Mouse (Mus musculus) bone marrow, adult 2 months (tissue): Measurements from ENCODE around the gene Ttf2. TPM values are rescaled to one million over a fixed set of nuclear protein-coding genes. Genes with fewer than 3 reads are reported as not detected.

Source experiments
- H3K27ac ChIP-seq: fragments of 200-500 bp; 2 replicates; pipeline ENCODE4 v1.5.1; 2012; ENCODE audit warnings: low read depth, mild to moderate bottlenecking, control low read depth, inconsistent platforms, low read length; ENCODE audit not compliant: control insufficient read depth, poor library complexity, insufficient read depth
- H3K4me1 ChIP-seq: fragments of 200-500 bp; 2 replicates; pipeline ENCODE4 v1.6.1; 2011; ENCODE audit warnings: low read length; ENCODE audit not compliant: control insufficient read depth, insufficient read depth
- H3K4me3 ChIP-seq: fragments of 200-500 bp; replicated peaks from 2 replicates; pipeline ENCODE3; 2011; ENCODE audit warnings: mild to moderate bottlenecking, low read depth, low read length, control low read depth; ENCODE audit not compliant: control insufficient read depth
- CTCF ChIP-seq: fragments of 200-500 bp; IDR thresholded peaks from 2 replicates; pipeline ENCODE4 v1.5.1; 2011; ENCODE audit warnings: low read length, control low read depth; ENCODE audit not compliant: control insufficient read depth, insufficient read depth
- POLR2A ChIP-seq: fragments of 200-500 bp; IDR thresholded peaks from 2 replicates; pipeline ENCODE4 v1.6.1; 2011; ENCODE audit warnings: low read depth, mild to moderate bottlenecking, control low read depth, low read length, borderline replicate concordance; ENCODE audit not compliant: control insufficient read depth
- WGBS: fragments of 180-500 bp; shearing (Covaris S2); methylation state at CpG from one replicate; pipeline ENCODE4 v1.1.7; 2018; 5-methylcytosine and 5-hydroxymethylcytosine counted together
- polyA plus RNA-seq: library from polyadenylated mRNA; stranded (reverse); fragments of >200 nt; gene quantifications from 2 replicates; pipeline ENCODE4 v1.2.4, GENCODE M21; 2011; ENCODE audit warnings: low replicate concordance; ENCODE audit not compliant: missing spikeins, insufficient read depth, insufficient read length

Gene Ttf2
- polyA plus RNA-seq, 1 experiment: 14.0 TPM

- Histone ChIP-seq H3K4me3 (no peak overlapping the region), H3K27ac (no peak overlapping the region), H3K4me1 (peaks cover 2% of the 10 kb centered on the region; the same call in 1 of the 2 replicates)
- TF ChIP-seq CTCF (no peak), POLR2A (no peak)
- WGBS: 3% methylated on average over 7 of the region's 7 CpGs
Observed at GRCm38 (mm10) chr3:100916844-100917243, 52.6 kb downstream of the Ttf2 start.

DNA sequence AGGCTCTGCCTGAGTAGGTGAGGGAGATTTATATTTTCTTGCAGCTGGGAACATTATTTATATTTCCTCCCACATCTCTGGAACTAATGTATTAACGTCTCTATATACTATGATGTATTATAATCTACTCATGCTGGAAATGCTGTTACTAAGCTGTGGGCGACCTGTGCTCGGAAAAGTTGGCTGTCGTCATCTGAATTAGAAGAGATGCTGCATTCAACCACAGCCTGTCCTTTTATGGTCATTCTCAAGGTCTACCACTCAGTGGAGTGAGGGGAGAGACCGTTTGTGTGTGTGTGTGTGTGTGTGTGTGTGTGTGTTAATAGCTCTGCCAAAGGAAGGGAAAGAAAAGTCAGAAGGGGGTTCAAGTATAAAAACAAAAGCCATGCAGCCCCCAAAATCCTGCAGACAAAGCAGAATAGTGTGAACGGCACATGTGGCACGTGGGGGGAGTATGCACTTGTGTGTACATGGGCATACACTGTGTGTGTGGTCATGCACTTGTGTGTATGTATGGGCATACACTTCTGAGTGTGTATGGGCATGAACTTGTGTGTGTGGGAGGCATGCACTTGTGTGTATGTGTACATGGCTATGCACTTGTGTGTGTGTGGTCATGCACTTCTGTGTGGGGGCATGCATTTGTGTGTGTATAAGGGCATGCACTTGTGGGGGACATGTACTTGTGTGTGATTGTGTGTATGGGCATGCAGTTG is 57.8 kb downstream of the Ttf2 start:
- Histone ChIP-seq H3K4me3 (no peak overlapping the region), H3K27ac (no peak overlapping the region), H3K4me1 (no peaks in the 10 kb centered on the region)
- WGBS: 72% methylated on average over 7 of the region's 7 CpGs
- TF ChIP-seq POLR2A (no peak), CTCF (no peak)

DNA sequence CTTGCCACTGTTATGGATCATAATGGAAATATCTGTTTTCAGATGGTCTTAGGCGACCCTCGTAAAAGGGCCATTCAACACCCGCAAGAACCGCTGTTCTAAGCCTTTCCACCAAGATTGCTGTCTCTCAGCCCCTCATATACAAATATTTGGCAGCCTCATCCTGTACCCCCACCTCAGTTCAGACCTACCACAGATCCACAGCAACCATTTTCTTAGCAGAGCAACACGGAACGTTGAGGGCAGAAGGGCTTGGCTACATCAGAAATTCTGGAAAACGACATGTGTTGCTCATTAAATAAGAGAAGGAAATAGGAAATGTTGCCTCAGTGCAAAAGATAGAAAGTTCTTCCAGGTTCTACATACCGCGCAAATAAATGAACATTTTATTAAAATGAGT is 58.4 kb downstream of the Ttf2 start:
- TF ChIP-seq POLR2A: no peak
- no peak for TF ChIP-seq CTCF
- 82% methylated on average over 9 of the region's 9 CpGs for WGBS
- no peak overlapping the region for H3K27ac ChIP-seq
- no peaks in the 10 kb centered on the region for H3K4me1 ChIP-seq
- no peak overlapping the region for H3K4me3 ChIP-seq

DNA sequence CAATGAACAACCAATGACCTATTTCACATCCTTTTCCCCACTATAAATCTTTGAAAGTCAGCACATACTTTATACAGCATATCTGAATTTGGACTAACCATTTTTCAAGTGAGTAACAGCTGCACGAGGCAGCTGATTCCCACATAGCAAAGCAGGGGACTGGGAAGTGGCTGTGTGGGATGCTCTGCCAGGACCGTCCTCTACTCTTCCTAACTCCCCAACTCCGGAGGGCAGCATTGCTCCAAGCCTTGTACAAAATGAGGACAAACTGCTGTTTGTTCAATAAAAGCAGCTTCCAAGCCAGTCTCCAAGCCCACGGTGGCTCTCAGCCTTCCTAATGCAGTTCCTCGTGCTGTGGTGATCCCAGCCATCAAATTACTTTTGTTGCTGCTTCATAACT is 58.8 kb downstream of the Ttf2 start:
- Histone ChIP-seq H3K4me1 (no peaks in the 10 kb centered on the region), H3K27ac (no peak overlapping the region), H3K4me3 (no peak overlapping the region)
- TF ChIP-seq POLR2A (no peak), CTCF (no peak)
- 79% methylated on average over 5 of the region's 5 CpGs for WGBS

DNA sequence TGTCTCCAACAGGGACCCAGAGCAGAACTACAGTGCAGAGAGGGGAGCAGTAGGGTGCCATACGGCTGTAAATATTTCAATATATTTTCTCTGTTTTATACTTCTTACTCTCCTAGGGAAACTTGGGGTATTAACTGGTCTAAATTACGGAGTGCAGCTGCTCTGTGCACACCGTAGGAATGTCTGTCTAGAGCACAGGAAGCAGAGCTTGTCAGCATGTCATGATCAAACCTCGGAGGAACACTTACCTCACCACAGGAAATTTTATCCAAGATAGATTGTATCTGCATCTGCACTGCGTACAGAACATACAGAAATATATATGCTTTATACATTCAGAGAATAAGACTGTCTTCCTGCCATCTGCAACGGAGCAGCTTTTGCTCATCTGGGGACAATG is 60.9 kb downstream of the Ttf2 start:
- no peaks in the 10 kb centered on the region for H3K4me1 ChIP-seq
- 7% methylated on average over 6 of the region's 6 CpGs for WGBS
- no peak overlapping the region for H3K27ac ChIP-seq

GRCm38 (mm10) chr3:100906916-100907315 is 62.5 kb downstream of the Ttf2 start:
- WGBS: 40% methylated on average over 3 of the region's 3 CpGs
- H3K4me3 ChIP-seq: no peak overlapping the region
- no peak overlapping the region for H3K27ac ChIP-seq
- no peaks in the 10 kb centered on the region for H3K4me1 ChIP-seq
- TF ChIP-seq CTCF (no peak), POLR2A (no peak)

More for the DNA sequence above, 60.9 kb downstream of the Ttf2 start:
- no peak for TF ChIP-seq POLR2A
- H3K4me3 ChIP-seq: no peak overlapping the region

- H3K4me3 ChIP-seq: no peak overlapping the region
- H3K4me1 ChIP-seq: no peaks in the 10 kb centered on the region
- no peak overlapping the region for H3K27ac ChIP-seq
- WGBS: 4% methylated on average over 6 of the region's 6 CpGs
- no peak for TF ChIP-seq POLR2A
- TF ChIP-seq CTCF: no peak
Observed at GRCm38 (mm10) chr3:100906128-100906527, 63.3 kb downstream of the Ttf2 start.

GRCm38 (mm10) chr3:100895500-100895899 is 74.0 kb downstream of the Ttf2 start:
- TF ChIP-seq CTCF (no peak), POLR2A (no peak)
- H3K4me3 ChIP-seq: no peak overlapping the region
- H3K27ac ChIP-seq: no peak overlapping the region
- 81% methylated on average over 6 of the region's 6 CpGs for WGBS
- no peaks in the 10 kb centered on the region for H3K4me1 ChIP-seq
